ENCODE assay signal across 8 mouse cellular contexts in genomic region chr16:18047660-18048059, GRCm38 (mm10). TPM values are rescaled to one million over a fixed set of nuclear protein-coding genes. Genes with fewer than 3 reads are reported as not detected.
DNase-seq lines count a peak whose midpoint lies in the region; ATAC-seq and TF ChIP-seq lines count a peak whose summit lies in the region.

No protein-coding gene starts in this region.

- 0% methylated on average over 3 of the region's 3 CpGs for WGBS in midbrain, embryonic 16.5 days

- TF ChIP-seq CTCF in brain, embryonic 14.5 days (IDR thresholded peaks at IDR 0.05; ENCODE audit: borderline replicate concordance, extremely low read depth, insufficient read depth, insufficient read length): peak; percentile 68

- no peak for TF ChIP-seq POLR2A in brain, embryonic 14.5 days (IDR thresholded peaks at IDR 0.05; ENCODE audit: borderline replicate concordance, extremely low read depth, insufficient read depth, insufficient read length, poor library complexity, severe bottlenecking)

- no peak overlapping the region for H3K9ac ChIP-seq in midbrain, embryonic 16.5 days (ENCODE audit: low read depth, low read length)

- H3K4me1 ChIP-seq in midbrain, embryonic 16.5 days (ENCODE audit: control insufficient read depth, insufficient read depth, low read length): peaks cover under 1% of the 10 kb centered on the region; the same call in 1 of the 2 replicates

- H3K27ac ChIP-seq in midbrain, embryonic 16.5 days (ENCODE audit: low read length): no peak overlapping the region

- H3K4me2 ChIP-seq in midbrain, embryonic 16.5 days (ENCODE audit: low read length): no peak overlapping the region

- peak; percentile 26 for DNase-seq in kidney, adult 11 months
- no peak for DNase-seq in kidney, adult 8-10 months
- peak; percentile 79 for DNase-seq in brain, embryonic 14.5 days (ENCODE audit: low read depth)
- peak; percentile 42 to 50 for DNase-seq in kidney, postnatal 4 days

- peak; percentile 70 for ATAC-seq in CD4-positive, CD25-positive, alpha-beta regulatory T cell, adult 4 months
- ATAC-seq in granulocyte monocyte progenitor cell, adult 5-6 weeks (replicated peaks; ENCODE audit: poor library complexity, severe bottlenecking): peak; percentile 63
- ATAC-seq in midbrain, embryonic 16.5 days: peak; percentile 73
- ATAC-seq in erythroblast, adult 5-6 weeks (replicated peaks; ENCODE audit: low FRiP score, poor library complexity, severe bottlenecking): no peak

- no peaks in the 10 kb centered on the region; the same call in 1 of the 2 replicates for H3K27me3 ChIP-seq in midbrain, embryonic 16.5 days (ENCODE audit: control insufficient read depth, insufficient read depth, low read depth, low read length)

- H3K9me3 ChIP-seq in midbrain, embryonic 16.5 days (replicated peaks; ENCODE audit: control insufficient read depth, low read length, poor library complexity, severe bottlenecking): no peaks in the 10 kb centered on the region

- H3K4me3 ChIP-seq in midbrain, embryonic 16.5 days (ENCODE audit: low read depth, low read length): no peak overlapping the region

- H3K36me3 ChIP-seq in midbrain, embryonic 16.5 days (ENCODE audit: control insufficient read depth, insufficient read depth, low read length): no peaks in the 10 kb centered on the region

RNA-seq across cellular contexts. Expression of gene Dgcr6, which starts 5.0 kb away (rescaled TPM):
- 10 to 100 TPM; 16.4 to 21.2 TPM for polyA plus RNA-seq in CD4-positive, CD25-positive, alpha-beta regulatory T cell, adult 4 months (2017; shearing (Covaris generic))
- 110 and 137 TPM in 2 replicates for polyA plus RNA-seq in brain, embryonic 14.5 days (2012; rRNA removed)
- 22.3 and 53.9 TPM in 2 replicates for total RNA-seq in granulocyte monocyte progenitor cell, adult 5-6 weeks (2014; fragmentation: Nextera tagmentation)
- 19.7 and 24.1 TPM in 2 replicates for total RNA-seq in granulocyte monocyte progenitor cell, adult 5-6 weeks (2017)
- polyA plus RNA-seq in midbrain, embryonic 16.5 days (2015; fragmentation: Nextera tagmentation; extraction: Ambion mirVana): 155 and 157 TPM in 2 replicates
- 0.96 and 7.9 TPM in 2 replicates for total RNA-seq in erythroblast, adult 5-6 weeks (2015; ENCODE audit: low replicate concordance)
- total RNA-seq in erythroblast, adult 5-6 weeks (2017; ENCODE audit: low replicate concordance): 1.6 and 6.6 TPM in 2 replicates

RNA-seq across cellular contexts. Expression of gene Prodh, which starts 42.3 kb away (rescaled TPM):
- 10 to 100 TPM in 1 of 2 experiments, 1 to 10 TPM in 1; 5.7 to 11.1 TPM for polyA plus RNA-seq in CD4-positive, CD25-positive, alpha-beta regulatory T cell, adult 4 months (2017; shearing (Covaris generic))
- polyA plus RNA-seq in brain, embryonic 14.5 days (2012; rRNA removed): 6.5 and 8.0 TPM in 2 replicates
- total RNA-seq in granulocyte monocyte progenitor cell, adult 5-6 weeks (2014; fragmentation: Nextera tagmentation): 30.0 and 39.3 TPM in 2 replicates
- 57.8 and 64.9 TPM in 2 replicates for total RNA-seq in granulocyte monocyte progenitor cell, adult 5-6 weeks (2017)
- polyA plus RNA-seq in midbrain, embryonic 16.5 days (2015; fragmentation: Nextera tagmentation; extraction: Ambion mirVana): 3.6 and 4.1 TPM in 2 replicates
- 3.3 and 6.3 TPM in 2 replicates for total RNA-seq in erythroblast, adult 5-6 weeks (2015; ENCODE audit: low replicate concordance)
- total RNA-seq in erythroblast, adult 5-6 weeks (2017; ENCODE audit: low replicate concordance): 4.7 and 7.4 TPM in 2 replicates

Comparison
In these comparisons a context has a peak if more than half of its experiments do, and no peak if none do; other contexts are left out.
1. DNase-seq: peak in kidney, adult 11 months (single experiment), brain, embryonic 14.5 days (single experiment) and kidney, postnatal 4 days (2 of 2); none in kidney, adult 8-10 months (0 of 2).